Mouse (Mus musculus): Measurements from ENCODE around the gene Tescl.
A peak's percentile ranks its signal among the peaks of the same experiment; 100 is the strongest.

Gene Tescl

DNA sequence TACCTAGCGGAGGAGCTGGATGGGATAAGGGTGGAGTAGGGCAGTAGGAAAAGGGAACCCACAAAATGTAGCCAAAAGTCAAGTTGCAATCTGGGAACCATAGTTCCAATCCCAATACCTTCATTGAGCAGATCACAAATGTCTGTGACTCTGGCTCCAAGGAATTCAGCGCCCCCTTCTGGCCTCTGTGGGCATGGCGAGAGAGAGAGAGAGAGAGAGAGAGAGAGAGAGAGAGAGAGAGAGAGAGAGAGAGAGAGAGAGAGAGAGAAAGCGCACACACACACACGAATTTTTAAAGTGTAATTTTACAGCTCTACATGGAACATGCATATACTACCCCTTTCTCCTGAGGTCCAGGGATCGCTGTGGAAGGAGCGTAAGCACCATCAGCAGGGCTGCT is 29.5 kb upstream of the Tescl start:
- peak; percentile 68 for DNase-seq (ENCODE audit: low read depth)

DNA sequence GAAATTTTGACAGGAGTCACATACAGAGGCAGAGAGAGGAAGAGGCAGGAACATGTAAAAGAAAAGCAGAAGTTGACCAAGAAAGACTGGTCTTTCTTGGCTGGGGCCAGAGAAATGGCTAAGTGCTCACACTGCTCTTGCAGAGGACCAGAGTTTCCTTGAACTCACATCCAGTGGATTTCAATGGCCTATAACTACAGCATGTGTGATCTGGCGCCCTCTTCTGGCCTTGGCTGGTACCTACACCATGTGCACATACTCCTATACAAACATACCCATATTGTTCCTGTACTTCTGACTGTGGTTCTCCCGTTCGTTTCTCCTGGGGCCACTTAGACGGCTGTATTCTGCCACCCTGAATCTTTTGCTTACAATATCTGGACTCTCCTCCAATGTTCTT is 27.3 kb upstream of the Tescl start:
- peak; percentile 35 for DNase-seq (ENCODE audit: low read depth)

DNA sequence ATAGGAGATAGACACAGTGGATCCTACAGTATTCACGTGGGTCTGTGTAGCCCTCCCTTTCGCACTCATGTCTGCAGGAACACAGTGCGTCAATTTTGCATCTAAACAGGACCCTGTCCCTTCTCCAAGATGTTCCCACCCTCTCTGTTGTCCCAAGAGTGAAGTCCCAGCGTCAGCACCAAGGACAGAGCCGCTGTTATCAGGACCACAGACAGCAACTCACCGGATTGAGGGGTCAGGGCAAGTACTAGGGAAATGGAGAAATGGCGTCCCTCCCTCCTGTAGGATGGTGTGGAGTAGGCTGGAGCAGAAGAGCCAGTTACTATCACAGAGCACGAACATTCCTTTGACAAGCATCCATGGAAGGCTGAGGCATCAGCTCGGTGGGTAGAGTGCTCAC is 25.5 kb upstream of the Tescl start:
- DNase-seq (ENCODE audit: low read depth) = peak; percentile 81

GRCm38 (mm10) chr7:24357899-24358298 is 24.2 kb upstream of the Tescl start:
- DNase-seq (ENCODE audit: low read depth) = no peak

- no peak for DNase-seq (ENCODE audit: low read depth)
Measured at GRCm38 (mm10) chr7:24356081-24356480, 22.3 kb upstream of the Tescl start.

DNA sequence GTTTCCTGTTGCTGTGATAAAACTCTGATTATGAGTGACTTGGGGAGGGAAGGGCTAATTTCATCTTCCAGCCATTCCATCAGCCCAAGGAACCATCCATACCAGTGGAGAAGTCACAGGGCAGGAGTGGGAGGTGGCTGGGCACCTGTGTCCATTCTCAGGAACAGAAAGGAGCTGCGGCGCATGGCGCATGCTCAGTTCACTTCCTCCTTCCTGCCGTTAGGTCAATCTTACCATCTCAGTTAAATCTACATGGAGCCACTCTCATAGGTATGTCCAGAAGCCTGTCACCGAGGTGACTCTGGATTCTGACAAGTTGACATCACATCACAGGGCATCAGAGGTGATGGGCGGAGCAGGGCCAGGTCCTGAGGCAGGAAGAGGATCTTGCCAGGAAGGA is 21.9 kb upstream of the Tescl start:
- DNase-seq (ENCODE audit: low read depth) = no peak

DNA sequence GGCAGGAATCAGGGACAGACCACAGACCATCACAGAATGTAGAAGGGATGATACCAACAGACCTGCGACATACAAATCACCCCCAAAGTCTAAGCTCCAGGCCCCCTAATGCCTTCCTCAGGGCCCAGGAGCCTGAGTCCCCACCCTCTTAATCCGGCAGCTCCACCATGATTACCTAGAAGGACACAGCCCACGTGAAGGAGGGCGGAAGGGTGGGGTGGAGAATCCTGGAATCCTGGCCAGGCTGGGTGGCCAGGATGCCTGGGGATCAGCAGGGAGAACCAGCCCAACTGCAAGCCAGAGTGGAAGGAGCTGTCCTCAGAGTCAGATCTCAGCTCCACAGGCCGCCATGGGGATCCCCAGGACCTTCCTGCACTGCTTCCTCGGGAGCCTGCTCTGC is 15.2 kb upstream of the Tescl start, which contains the start of gene Lypd5:
Lypd5 (plus strand) TSS at position 301 of the 400 bp plus-strand sequence.
- no peak for DNase-seq (ENCODE audit: low read depth)

DNA sequence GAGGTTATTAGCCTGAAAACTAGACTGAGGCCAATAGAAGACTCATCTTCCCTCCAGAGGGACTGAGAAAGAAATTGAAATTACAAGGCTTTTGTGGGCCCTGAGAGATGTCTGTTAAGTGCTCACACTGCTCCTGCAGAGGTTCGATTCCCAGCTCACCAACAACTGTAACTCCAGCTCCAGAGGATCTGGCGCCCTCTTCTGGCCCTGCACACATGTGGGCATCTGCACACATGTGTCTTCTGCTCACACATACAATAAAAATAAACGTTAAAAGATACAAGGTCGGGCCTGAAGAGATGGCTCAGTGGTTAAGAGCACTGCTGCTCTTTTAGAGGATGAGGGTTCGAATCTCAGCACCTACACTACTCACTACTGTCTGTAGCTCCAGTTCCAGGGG is 12.7 kb upstream of the Tescl start:
- no peak for DNase-seq (ENCODE audit: low read depth)

DNA sequence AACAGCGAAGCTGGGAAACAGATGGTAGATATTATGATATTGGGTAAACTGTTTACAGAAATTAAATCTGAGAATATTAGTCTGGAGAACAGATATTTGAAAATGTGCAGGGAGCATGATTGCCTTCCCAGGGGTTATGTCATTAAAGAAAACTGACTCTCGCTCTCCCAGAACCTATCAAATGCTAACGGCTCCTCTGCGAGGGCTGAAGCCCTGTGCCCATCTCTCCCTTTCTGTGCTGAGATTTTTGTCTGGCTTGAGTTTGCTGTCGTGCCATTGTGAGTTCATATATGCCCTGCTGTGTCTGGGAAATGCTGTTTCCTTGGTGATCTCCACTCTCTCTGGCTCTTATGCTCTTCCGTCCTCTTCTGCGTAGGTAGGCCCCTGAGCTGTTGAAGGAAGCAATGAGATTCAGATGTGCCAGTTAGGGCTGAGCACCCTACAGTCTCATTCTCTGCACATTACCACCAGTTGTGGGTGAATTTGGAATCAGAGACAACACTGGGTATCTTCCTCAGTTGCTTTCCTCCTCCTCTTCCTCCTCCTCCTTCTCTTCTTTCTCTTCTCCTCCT is 10.1 kb upstream of the Tescl start:
- no peak for DNase-seq (ENCODE audit: low read depth)

DNA sequence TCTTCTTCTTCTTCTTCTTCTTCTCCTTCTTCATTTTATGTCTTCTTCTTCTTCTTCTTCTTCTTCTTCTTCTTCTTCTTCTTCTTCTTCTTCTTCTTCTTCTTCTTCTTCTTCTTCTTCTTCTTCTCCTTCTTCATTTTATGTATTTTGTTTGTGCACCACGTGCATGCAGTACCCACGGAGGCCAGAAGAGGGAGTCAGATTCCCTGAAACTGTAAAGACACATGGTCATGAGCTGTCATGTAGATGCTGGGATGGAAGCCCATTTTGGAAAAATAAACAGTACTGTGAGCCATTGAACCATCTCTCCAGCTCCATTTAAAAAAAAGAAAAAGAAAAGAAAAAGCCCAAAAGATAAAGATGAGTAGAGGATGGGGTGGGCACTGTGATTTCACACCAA is 4.5 kb upstream of the Tescl start:
- DNase-seq (ENCODE audit: low read depth) = peak; percentile 57

- DNase-seq (ENCODE audit: low read depth) = peak; percentile 91
Measured at GRCm38 (mm10) chr7:24335699-24336309, 2.1 kb upstream of the Tescl start.

DNA sequence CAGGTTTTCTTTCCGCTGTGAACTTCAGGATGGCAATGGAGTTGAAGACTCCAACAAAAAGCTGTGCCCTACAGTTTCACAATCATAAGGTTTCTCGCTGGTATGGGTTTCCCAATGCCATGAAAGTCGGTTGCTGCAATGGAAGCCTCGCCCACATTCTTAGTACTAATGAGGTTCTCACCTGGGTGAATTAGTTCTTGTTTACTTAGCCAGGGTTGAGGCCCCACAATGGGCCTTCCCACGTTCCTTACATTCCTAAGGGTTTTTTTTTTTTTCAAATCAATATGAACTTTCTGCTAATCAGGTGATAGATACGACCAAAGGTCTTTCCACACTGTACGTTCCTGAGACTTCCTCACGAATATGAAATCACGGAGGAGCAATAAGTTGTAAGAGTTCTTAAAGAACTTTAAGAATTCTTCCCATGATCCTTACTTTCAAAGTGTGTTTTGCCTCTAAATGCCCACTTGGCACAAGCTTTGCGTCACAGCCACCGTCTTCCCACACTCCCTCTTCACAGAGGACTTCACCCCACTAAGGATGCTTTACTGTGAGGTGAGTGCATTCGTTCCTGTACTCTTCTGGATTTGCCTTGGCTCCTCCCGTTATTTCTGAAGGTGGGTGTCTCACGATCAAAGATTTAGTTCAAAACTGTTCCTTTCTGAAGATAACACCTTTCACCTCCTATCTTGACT is 6.3 kb downstream of the Tescl start:
- DNase-seq (ENCODE audit: low read depth) = no peak

- DNase-seq (ENCODE audit: low read depth) = no peak
Measured at GRCm38 (mm10) chr7:24326273-24327135, 7.2 kb downstream of the Tescl start.

GRCm38 (mm10) chr7:24325675-24326128 is 8.0 kb downstream of the Tescl start:
- no peak for DNase-seq (ENCODE audit: low read depth)

DNA sequence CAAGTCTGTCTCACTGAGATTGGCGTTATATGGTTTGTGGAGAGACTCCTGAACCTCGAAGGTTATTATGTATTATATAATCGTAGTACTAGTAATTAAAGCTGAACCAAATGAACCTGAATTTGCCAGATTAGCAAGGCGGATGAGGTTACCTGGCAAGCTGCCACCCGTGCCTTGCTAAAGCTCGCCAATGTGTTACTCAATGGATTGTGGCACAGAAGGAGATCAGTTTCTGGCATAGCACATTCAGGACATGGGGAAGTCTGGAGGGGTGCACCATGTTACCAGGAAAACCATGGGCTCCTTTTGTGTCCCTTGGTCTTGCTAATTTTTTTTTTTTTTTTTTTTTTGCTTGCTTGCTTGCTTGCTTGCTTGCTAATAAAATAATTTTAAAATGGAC is 8.5 kb downstream of the Tescl start:
- peak; percentile 36 for DNase-seq (ENCODE audit: low read depth)

GRCm38 (mm10) chr7:24322593-24322992 is 11.1 kb downstream of the Tescl start:
- DNase-seq (ENCODE audit: low read depth) = no peak

DNA sequence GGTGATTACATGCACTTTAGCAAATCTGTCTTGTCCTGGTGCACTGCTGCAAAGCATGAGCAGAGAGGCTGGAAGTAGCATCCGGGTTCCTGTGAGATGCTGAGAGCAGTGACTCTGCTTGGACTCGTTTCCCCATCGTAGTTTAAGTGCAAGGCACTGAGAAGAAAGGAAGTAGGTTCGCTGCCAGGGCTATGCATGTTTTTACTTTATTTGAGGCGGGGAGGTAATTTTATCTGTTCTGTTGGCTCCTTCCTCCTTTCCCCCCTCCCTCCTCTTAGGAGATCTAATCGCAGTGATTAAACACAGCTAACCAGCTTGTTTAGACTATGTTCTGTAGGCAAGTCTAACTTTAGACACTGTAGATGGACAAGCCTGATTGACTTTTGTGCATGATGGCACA is 14.8 kb downstream of the Tescl start:
- no peak for DNase-seq (ENCODE audit: low read depth)

DNA sequence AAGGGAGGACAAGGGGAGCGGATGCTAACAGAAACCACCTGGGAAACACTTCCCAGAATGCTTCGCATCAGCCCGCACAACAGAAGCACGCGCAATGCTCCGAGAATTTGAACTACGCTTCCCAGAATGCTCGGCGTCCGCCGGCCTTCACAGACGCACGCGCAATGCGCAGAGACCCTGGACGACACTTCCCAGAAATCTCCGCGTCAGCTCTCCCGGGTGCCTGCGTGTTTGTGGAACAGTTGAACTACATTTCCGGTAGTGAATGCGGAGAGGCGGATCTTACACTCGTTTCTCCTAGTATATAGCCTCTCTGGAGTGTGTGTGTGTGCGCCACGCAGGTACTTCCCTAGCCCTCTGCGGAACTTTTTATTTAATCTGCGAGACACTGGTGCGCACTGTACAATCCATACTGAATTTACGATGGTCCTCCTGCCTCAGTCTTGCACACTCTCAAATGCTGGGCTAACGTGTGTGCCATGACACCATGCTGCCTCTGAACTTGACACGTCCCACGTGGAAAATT is 17.1 kb downstream of the Tescl start, which contains the start of gene Zfp94:
Zfp94 (minus strand) TSS at position 100 of the 526 bp plus-strand sequence.
- DNase-seq (ENCODE audit: low read depth) = peak; percentile 95

- peak; percentile 25 for DNase-seq (ENCODE audit: low read depth)
Measured at GRCm38 (mm10) chr7:24315726-24316566, 17.8 kb downstream of the Tescl start.

DNA sequence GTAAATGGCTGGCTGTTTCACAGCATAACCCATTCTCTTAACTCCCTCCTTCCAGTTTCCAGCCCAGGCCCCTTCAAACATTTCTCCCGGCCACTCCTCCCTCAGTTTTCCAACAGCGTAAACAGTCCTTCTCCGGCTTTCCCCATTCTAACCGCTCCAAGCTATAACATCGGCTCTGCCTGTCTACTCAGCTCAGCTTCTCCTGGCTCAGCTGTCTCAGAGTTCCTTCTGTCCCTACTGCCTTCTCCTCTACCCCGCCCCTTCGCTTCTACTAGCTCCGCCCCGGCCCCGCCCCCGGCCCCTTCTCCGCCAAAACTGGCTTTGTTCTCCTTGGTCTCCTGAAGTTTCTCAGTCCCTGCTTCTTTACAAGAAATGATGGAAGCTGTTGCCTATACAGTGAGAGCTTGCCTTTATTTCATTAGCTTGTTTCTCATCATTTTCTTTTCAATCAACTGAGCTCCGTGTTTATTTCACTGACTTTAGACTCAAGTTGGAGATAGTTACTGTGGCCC is 32.9 kb downstream of the Tescl start, which contains the start of gene Zfp61:
Zfp61 (minus strand) TSS at position 462 of the 512 bp plus-strand sequence.
- DNase-seq (ENCODE audit: low read depth) = peak; percentile 87

Data from NIH3T3 (cell line).